Mouse (Mus musculus): ENCODE measurements around the gene Rbm6.

The Rbm6 gene

DNA sequence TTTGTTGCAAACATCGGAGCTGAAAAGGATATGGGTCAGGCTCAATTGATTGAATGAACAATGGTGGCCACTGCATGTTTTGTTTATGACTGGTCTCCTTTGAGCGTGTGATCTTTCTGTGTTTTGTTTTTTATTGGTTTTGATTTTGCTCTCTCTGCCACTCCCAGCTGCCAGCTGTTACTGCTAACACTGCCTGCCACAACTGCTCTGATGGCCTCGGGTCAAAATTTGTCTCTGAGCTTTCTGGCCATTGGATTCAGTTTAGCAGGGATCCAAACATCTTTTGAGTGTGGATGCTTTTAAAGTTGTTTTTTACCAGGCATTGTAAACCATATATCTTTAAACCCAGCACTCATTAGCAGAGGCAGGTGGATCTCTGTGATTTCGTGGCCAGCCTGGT, 7.4 kb upstream of the Rbm6 start:
- no peak for DNase-seq (ENCODE audit: low spot score)

DNA sequence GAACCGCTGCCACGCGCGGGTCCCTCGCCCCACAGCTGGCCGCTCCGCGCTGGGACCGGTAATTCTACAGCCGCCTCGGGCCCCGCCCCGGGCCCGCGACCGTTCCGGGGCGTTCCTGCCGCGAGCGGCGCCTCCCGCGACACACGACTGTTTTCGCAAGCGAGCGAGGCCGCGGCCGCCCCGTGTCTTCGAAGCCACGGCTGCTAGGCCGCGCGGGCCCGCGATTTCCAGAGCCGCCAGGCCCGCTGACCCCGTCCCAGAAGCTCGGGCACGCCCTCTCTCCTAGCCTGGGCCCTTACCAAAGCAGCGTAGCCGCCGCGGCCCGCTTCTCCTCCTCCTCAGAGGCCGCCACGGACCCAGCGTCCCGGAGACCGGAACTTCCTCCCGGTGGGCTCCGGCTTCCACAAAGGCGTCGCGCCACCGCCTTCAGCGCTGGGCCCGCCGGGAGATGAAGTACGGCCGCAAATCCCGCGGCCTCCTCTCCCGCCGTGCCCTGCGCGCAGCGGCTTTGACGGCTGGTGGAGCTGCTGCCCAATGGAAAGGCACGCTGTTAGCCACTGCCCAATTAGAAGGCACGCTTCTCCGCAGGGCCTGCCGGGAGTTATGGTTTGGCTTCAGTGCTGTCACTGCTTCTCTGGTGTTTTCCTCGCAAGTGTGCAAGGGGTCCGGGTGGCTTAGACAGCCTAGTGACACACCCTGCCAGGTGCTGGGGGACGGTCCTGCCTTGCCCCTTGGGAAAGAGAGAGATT, 513 bp downstream of the Rbm6 start:
- DNase-seq (ENCODE audit: low spot score) = peak; percentile 93

DNA sequence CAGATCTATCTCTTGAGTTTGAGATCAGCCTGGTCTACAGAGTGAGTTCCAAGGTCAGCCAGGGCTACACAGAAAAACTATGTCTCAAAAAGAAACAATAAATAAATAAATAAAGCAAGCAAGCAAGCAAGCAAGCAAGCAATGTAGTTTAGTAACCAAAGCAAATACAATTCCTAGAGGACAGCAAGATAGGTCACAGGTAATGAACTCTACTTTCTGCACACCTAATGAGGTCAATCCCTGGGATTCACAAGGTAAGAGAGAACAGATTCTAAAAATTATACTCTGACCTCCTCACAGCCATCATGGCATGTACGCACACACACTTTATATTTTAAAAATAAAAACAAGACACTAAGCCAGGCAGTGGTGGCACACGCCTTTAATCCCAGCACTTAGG, 7.0 kb downstream of the Rbm6 start:
- no peak for DNase-seq (ENCODE audit: low spot score)

DNA sequence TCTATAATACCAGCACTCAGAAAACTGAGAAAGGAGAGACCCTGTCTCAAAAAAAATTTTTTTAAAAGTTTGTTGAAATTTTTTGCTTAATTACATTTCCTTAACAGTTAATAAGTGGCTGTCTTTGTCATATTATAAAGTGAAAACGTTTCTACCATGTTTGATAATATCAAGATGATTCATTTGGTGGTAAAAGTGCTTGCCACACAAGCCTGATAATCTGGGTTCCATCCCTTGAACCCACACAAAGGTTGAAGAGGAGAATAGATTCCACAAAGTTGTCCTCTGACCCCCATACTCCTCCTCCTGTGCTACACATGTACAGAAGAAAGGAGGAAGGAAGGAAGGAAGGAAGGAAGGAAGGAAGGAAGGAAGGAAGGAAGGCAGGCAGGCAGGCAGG, 8.5 kb downstream of the Rbm6 start:
- no peak for DNase-seq (ENCODE audit: low spot score)

DNA sequence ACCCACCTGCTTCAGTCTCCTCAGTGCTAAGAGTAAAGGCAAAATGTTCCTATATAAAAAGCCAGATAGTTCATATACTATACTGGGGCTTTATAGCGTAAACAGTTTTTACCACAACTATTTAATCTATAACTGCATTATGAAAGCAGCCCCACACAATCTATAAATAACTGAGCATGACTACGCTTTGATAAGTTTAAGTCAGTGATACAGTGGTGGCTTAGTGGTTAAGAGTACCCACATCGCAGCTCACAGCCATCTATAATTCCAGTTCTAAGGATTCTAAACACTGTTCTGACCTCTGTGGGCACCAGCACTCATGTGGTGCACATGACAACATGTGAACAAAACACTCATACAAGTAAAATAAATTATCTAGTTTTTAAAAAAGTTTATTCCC, 14.7 kb downstream of the Rbm6 start:
- DNase-seq (ENCODE audit: low spot score) = no peak

DNA sequence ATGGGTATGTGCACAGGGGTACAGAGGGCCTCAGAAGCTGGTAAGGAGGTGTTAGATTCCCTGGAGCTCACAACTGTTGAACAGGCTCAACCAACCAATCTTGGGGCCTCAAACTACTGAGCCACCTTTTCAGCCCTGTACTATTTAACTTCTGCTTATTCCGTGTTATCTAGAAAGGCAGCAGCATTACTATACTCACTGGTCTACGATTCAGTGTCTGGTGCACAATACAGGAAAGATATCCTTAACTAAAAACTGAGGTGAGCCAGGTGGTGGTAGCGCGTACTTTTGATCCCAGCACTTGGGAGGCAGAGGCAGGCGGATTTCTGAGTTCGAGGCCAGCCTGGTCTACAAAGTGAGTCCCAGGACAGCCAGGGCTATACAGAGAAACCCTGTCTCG, 24.1 kb downstream of the Rbm6 start:
- no peak for DNase-seq (ENCODE audit: low spot score)

DNA sequence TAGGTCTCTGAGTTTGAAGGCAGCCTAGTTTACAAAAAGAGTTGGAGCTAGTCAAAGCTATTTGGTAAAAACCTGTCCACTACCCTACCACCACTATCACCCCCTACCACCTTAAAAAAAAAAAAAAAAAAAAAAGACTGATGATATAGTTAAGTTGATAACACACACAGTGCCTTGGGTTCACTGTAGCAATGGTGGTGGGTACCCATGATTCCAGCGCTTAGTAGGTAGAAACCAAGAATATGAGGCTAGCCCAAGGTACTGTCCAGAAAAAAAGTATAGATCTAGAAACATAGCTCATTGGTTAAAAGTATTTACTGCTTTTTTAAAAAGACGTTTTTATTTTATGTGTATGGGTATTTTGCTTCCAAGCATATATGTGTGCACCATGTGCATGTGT, 30.3 kb downstream of the Rbm6 start:
- DNase-seq (ENCODE audit: low spot score) = no peak

DNA sequence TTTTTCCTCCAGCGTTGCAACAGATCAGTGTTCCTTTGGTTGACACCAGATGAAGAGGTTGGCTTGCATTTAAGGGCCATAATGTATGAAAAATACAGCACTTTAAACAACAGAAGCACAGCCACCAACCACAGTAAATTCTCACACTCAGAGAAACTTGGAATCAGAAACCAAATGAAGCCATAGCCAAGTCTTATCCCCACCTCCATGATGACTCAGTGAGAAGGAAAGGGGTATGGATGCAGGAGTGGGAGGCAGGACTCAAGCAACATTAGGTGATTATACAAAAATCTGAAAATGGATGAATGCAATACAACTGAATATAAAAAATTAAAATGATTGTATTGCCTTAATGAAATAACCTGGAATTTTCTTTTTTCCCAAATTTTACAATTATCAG, 34.2 kb downstream of the Rbm6 start:
- no peak for DNase-seq (ENCODE audit: low spot score)

DNA sequence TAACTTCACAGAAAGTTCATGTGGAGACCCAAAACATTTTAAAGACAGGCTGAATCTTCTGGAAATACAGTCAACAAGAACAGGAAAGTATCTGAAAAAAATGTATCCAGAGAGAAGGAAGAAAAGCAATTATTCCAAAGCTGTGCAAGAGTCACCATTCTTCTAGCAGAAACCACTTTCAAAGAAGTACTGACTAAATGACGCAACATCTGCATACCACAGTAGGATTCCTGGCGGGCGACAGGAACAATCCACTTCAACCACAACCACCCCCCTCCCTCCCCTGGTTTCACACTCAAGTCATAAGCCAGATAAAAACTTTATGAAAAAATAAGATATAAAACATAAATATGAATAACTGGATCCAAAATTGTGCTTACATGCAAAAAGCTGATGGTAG, 39.2 kb downstream of the Rbm6 start:
- no peak for DNase-seq (ENCODE audit: low spot score)

DNA sequence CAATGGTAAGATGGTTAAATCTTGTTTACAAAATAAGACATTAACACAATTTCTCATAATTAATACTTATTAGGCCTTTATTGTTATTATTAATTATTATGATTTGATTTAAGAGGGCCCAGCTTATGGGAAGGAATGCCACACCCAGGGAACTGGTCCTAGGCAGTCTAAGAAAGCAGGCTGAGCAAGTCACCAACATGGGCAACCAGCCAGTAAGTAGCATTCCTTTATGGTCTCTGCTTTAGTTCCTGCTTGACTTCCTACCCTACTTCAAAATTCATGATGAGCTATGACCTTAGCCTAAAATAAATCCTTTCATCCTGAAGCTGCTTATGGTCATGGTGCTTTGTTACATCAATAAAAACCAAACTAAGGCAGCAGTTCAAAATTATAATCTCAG, 41.3 kb downstream of the Rbm6 start:
- peak; percentile 24 for DNase-seq (ENCODE audit: low spot score)

DNA sequence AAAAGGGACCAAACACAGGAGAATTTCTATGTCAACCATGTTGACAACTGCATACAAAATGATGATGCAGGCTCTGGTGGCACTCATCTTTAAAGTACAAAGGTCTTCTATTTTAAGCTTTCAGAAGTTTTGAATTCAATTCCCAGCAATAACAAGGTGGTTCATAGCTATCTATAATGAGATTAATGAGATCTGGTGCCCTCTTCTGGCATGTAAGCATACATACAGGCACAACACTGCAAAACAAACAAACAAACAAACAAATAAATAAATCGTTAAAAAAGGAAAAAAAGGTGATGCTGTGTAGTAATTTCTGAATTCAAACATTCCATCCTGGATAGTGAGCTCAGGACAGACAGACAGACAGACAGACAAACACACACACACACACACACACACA, 60.9 kb downstream of the Rbm6 start:
- DNase-seq (ENCODE audit: low spot score) = no peak

DNA sequence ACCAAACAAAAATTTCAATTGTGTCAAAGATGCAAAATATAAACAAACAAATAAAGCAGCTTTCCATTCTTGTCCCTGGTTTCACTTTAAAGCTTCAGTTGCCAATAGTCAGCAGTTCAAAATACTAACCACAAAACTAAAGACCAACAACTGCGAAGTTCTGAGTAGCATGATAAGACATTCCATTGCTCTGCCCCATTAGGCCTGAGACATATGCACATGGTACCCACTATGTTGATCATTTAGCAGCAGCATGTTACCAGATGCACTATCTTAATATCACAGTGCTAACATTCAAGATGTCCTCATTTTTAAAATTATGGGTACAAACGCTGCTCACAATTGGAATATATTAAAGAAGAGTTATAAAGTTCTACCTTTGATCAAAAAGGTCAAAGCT, 62.1 kb downstream of the Rbm6 start:
- DNase-seq (ENCODE audit: low spot score) = no peak

DNA sequence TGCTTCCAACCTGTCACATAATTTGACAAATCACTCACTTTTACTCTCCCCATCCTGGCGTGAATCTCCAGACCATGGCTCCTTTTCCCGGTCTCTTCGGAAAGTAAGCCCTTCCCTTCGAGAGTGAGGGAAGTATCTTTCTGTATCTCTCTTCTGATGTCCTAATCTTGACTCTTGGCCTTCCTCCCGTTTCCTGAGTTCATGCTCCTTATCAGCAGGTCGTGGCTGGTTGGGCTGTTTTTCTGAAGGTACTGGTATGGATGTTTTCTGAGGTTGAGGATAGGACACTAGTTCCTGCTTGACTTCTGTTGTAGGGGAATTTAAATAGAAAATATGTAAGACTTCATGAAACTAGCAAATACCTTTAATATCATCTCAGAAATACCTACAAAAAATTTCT, 81.3 kb downstream of the Rbm6 start:
- DNase-seq (ENCODE audit: low spot score) = no peak

DNA sequence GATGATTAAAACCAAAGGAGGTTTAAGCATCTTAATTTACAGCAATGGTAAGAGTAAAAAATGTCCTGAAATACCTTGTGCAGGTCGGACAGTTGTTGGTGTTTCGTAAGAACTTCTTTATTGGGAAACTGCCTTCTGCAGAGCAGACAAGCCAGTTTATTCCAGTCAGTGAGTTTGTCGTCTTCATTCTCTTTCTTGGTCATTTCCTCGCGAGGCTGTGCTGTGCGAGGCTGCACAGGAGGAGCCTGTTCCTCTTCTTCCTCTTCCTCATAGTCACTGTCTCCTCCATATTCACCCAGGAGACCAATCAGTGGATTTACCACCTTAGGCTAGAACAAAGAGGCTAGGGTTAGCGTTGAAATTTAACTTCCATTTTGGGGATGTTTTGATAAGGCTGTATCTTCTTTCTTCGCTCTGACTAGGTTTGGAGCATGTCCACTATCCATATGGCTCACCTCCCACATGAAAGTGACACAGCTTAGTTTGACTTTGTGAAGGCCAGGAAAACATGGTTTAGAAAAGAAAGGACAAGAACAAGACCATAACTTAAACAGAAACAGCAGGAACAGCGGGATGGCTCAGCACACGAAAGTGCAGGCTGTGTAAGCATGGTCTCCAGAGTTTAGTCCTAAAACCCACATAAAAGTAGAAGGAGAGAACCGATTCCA, 90.4 kb downstream of the Rbm6 start:
- DNase-seq (ENCODE audit: low spot score) = no peak

DNA sequence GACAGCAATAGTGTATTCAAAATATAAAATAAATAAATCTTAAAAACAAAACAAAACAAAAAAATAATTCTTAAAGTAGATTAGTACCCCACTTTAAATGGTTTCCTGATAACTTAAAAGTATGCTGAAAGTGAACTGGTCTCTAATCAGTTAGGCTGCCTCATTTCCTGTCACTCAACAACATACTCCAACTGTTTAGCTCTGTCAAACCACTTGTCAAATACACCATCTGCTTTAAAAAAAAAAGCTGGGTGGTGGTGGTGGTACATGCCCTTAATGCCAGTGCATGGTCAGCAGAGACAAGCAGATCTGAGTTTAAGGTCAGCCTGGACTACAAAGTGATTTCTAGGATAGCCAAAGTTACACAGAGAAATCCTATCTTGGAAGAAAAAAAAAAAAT, 96.2 kb downstream of the Rbm6 start:
- DNase-seq (ENCODE audit: low spot score) = no peak

DNA sequence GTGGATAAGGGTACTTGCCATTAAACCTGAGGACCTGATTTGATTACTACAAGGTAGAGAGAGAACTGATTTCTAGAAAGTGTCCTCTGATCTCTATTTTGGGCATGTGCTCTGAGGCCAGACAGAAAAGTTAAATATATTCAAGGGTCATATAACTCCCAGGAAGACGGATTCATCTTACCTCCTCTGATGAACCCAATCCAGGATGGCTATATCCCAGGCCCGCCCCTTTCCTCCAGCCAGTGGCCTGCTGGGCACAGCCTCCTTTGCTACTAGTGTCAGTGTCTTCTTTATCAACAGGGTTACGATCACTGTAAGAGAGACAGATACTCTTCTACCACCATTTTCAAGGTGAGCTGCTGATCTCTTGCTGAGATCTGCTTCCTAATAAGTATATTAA, 98.6 kb downstream of the Rbm6 start:
- no peak for DNase-seq (ENCODE audit: low spot score)

DNA sequence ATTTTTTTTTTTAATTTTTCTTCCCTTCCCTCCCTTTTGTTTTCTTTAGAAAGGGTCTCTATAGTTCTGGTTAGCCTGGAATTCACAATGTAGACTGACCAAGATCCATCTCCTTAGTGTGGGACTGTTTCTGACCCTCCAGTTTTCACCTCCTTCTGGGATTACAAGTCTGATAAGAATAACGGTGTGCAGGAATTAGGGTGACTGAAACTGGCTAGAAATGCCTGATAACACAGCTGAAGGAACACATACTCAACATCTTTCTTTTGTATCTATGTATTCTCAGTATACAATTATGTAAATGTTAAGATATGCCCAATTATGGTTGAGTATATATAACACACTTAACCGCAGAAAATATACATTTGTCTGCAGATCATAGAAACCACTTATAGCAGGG, 101.3 kb downstream of the Rbm6 start:
- no peak for DNase-seq (ENCODE audit: low spot score)

DNA sequence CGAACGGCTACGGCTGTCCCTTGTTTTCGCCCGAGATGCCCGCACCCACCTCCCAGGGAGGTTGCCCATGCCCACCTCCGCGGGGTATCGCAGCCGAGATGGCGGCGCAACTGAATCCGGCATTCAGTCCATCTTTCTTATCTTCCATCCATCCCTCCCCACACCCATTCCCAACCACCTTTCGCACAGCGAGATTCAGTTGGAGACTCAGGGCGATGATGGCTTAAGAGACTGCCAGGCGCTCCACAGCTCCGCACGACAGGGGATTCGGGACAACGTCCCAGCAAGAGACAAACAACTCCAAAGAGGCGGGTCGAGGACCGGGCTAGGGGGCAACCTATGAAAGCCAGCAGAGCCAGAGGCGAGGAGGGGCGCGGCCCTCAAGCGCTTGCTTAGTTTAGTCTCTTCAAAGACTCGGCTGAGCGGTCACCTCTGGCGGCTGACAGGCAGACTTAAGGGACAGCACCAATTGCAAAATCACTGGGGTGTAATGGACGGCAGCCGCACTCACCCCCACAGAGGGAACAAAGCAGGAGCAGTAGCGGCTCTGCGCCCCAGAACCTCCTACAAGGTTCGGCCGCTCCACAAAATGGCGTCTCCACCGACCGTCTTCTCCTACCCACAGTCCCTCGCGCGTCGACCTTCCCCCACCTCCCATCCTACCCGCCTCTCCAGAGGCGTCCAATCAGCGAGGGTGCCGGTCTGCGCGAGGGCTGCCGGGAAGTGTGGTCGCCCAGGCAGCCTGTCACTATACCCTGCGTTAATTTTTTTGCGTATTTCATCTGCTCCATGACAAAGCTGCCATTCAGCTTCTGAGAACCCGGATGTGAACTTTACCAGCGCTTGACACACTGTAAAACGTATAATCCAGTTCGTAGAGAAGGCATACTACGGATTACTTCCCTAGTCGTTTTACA, 102.4 kb downstream of the Rbm6 start, which contains the start of gene Rbm5:
Gene Rbm5 (minus strand): TSS at position 623 of the 917 bp plus-strand sequence.
- DNase-seq (ENCODE audit: low spot score) = peak; percentile 94

DNA sequence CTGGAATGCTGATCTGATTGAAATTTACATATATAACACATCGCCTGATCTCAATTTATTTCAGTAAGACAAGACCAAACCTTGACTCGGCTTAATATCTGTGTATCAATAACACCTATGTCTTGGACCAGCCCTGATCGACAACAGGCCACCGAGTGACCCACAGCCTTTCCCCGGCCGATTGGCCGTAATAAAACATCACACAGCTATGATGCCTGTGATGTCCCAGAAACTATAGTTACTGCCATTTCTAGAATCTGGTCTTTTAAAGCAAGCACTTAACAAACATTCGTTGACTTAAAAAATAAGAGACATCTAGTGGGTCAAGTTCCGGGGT, 103.0 kb downstream of the Rbm6 start:
- no peak for DNase-seq (ENCODE audit: low spot score)

DNA sequence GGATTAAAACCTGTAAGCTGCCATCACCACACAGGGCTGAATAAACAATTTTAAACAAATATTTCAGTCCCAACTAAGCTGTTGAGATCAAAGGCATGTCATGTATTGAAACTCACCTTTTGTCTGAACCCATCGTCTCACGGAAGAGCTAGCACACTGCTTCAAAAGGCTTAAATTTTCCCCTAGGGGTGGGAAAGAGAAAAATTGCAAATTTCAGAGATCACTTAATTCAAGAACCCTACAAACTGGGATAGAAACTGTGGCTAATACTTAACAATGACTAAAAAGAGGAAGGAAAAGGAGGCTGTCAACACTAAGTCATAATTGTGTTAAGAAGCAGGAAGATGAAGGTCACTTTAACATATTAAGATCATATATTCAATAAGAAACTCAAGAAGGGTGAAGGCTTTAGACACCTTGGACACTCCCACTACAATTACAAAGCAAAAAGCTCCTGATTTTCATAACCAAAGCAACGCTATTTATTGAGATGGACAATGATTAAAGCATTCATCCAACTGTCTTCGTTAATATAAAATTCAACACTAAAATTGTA, 103.5 kb downstream of the Rbm6 start:
- DNase-seq (ENCODE audit: low spot score) = no peak

DNA sequence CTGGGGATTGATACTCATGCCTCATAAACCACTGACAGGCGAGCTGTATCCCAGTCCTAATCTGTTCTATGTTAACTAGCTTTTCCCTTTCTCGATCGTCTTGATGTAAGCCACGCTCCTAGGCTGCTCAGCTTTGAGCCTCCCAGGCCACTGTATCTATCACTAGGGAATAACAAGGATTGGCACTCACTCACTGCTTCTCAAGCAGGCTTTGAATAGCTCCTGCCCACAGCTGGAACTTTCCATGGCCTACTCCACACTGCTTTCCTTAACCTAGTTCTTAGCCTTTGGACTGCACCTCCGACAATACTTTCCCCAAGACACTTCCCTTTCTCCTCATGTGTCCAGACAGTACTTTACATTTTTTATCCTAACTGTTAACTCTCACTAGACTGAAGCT, 104.2 kb downstream of the Rbm6 start:
- no peak for DNase-seq (ENCODE audit: low spot score)

DNA sequence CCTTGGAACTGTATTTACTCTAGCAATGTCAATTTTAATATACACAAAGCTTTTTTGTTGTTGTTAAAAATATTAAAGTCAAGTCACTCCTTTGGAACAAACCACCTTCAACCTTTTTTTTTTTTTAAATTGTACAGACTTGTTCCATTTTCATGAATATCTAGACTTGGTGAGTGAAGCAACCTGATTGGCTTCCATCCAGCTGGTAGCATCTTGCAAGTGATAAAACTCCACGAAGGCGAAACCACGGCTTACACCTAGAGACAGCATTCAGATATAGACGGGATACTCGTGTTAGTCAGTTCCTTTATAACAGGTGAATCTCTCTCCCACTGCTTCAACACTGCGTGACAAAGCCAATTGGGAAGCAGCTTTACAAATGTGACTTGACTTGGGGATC, 113.4 kb downstream of the Rbm6 start:
- DNase-seq (ENCODE audit: low spot score) = no peak

DNA sequence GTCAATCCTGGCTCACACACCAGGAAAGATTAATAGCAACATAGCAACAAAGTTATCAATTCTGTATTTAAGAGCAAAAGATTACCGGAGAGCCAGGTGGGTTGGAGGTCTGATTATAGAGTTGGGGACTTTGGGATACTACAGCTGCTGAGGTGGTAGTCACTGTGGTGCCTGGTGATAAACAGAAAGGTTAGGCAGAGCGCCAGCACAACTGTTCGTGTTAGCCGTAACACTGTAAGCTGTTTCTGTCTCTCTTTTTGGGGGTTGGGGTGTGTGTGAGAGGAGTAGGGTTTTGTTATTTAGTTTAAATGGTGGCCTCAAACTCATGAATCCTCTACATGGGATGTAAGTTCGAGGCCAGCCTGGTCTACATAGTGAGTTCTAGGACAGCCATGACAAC, 122.7 kb downstream of the Rbm6 start:
- no peak for DNase-seq (ENCODE audit: low spot score)

Measured in urinary bladder, postnatal 14 days (tissue).